Mouse (Mus musculus) kidney, postnatal 0 days (tissue): ENCODE measurements around the gene Fip1l1. TPM values are rescaled to one million over a fixed set of nuclear protein-coding genes. Genes with fewer than 3 reads are reported as not detected.

Experiments used
- ATAC-seq: fragments of 200-750 bp; cut with Nextera tagmentation; replicated peaks from 2 replicates; pipeline ENCODE4 v1.8.0; 2017; ENCODE audit warnings: low read depth, moderate number of reproducible peaks, moderate TSS enrichment, moderate library complexity; ENCODE audit not compliant: low FRiP score
- DNase-seq: peaks from one replicate; pipeline ENCODE4 v3.0.0-alpha.2; 2016; ENCODE audit warnings: low spot score
- H3K27ac ChIP-seq: fragments of 300-500 bp; sonication (generic); 2 replicates; pipeline ENCODE4 v1.5.1; 2014; ENCODE audit warnings: mild to moderate bottlenecking
- H3K27me3 ChIP-seq: fragments of 300-500 bp; sonication (generic); 2 replicates; pipeline ENCODE4 v1.6.1; 2014; ENCODE audit warnings: low read length, mixed read lengths; ENCODE audit not compliant: insufficient read depth
- H3K36me3 ChIP-seq: fragments of 300-500 bp; sonication (generic); 2 replicates; pipeline ENCODE4 v1.6.1; 2014; ENCODE audit warnings: low read length, mixed read lengths; ENCODE audit not compliant: insufficient read depth
- H3K4me1 ChIP-seq: fragments of 300-500 bp; sonication (generic); replicated peaks from 2 replicates; pipeline ENCODE4 v1.6.1; 2014; ENCODE audit warnings: antibody characterized with exemption, low read length, mixed read lengths; ENCODE audit not compliant: insufficient read depth
- H3K4me2 ChIP-seq: fragments of 300-500 bp; sonication (generic); 2 replicates; pipeline ENCODE4 v1.6.1; 2014; ENCODE audit warnings: mild to moderate bottlenecking, low read length, moderate library complexity, mixed read lengths
- H3K4me3 ChIP-seq: fragments of 300-500 bp; sonication (generic); replicated peaks from 2 replicates; pipeline ENCODE4 v1.5.1; 2014; ENCODE audit warnings: low read depth, low read length
- H3K9ac ChIP-seq: fragments of 300-500 bp; sonication (generic); 2 replicates; pipeline ENCODE4 v1.6.1; 2014; ENCODE audit warnings: low read depth, low read length
- H3K9me3 ChIP-seq: fragments of 300-500 bp; sonication (generic); replicated peaks from 2 replicates; pipeline ENCODE4 v1.6.1; 2016; ENCODE audit warnings: low read length, inconsistent platforms, mixed read lengths
- CTCF ChIP-seq: IDR thresholded peaks from 2 replicates; pipeline ENCODE4 v1.5.1; 2016; ENCODE audit warnings: antibody characterized with exemption, low read depth, mild to moderate bottlenecking, moderate library complexity
- WGBS: fragments of 180-500 bp; shearing (Covaris S2); extraction: QIAGEN DNeasy Blood & Tissue Kit; methylation state at CpG from one replicate; pipeline ENCODE4 v1.1.7; 2014; 5-methylcytosine and 5-hydroxymethylcytosine counted together
- polyA plus RNA-seq: library from polyadenylated mRNA; unstranded; fragments of >200 nt; fragmentation: Nextera tagmentation; extraction: Ambion mirVana; gene quantifications from 2 replicates; pipeline ENCODE4 v1.2.1, GENCODE M21; 2015

Gene Fip1l1
- polyA plus RNA-seq, 1 experiment from 2014 or later = 63.4 TPM

DNA sequence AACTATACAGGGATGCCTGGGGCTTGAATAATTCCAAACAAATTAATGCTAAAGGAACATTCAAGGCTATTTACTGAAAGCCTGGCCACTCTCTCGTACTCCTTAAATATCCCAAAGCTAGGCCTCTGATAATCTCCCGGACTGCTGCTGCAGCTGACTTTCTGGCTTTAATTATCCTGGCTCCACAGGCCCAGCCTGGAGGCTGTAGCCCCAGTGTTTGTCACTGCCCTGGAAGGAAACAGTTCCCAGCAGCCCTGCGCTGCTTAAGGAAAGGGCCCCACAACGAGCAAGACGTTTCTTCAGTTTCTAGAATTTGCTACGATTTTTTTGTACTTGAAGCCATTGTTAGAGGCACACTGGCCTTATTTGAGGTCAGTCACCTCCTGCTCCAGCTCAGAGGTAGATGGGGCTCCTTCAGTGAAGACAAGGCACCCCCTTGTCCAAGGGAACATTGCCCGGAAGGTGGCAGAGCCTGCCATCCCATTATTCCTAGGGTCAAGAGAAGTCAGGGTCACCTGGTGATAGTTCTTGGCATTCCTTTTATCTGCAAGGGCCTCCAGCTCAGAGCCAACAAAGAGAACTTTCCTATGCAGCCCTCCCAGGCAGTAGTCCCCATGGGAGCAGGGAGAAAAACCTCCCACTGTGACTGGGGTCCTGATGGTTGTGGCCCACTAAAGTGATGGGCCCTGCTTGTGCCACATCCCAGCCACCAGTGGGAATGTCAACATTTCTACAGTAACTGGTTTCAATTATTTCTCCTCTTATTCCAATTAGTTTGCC lies 86.6 kb downstream of the Fip1l1 start:
- no peak overlapping the region for H3K4me3 ChIP-seq
- no peak overlapping the region for H3K4me2 ChIP-seq
- TF ChIP-seq CTCF = no peak
- H3K9ac ChIP-seq = no peak overlapping the region
- no peaks in the 10 kb centered on the region for H3K9me3 ChIP-seq
- WGBS = 73% methylated on average over 7 of the region's 7 CpGs
- no peak for DNase-seq
- no peak for ATAC-seq
- H3K27me3 ChIP-seq = no peaks in the 10 kb centered on the region
- no peaks in the 10 kb centered on the region for H3K4me1 ChIP-seq
- H3K36me3 ChIP-seq = no peaks in the 10 kb centered on the region
- no peak overlapping the region for H3K27ac ChIP-seq

DNA sequence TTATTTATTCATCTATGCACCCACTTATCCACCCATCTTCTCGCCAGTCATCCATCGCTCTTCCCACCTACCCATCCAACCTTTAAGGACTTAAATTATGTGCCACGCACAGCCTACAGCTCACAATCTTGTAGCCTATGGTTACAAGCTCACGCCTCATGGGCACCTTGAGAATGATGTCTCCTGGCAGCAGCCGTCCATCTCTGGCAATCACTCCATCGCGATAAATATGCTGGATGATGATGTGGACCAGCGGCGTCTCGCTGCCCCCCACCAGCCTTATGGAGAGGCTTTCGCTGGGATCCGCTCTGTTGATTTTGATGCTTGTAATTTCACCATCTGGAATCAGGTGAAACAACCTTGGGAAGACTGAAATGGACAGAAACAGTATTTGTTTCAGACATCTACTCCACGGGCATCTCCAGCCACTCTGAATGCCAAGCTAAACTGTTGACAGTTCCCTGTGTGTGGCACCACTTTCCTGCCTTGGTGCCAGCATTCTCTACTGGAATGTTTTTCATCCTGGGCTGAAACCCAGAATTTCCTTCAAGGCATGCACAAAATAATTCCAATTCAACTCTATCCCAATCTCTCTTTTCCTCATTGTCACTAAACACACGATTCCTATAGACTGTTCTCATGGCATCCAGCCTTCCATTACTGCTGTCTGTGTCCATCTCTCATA lies 88.2 kb downstream of the Fip1l1 start:
- Histone ChIP-seq H3K36me3 (no peaks in the 10 kb centered on the region), H3K9me3 (no peaks in the 10 kb centered on the region), H3K27me3 (no peaks in the 10 kb centered on the region), H3K4me3 (no peak overlapping the region), H3K9ac (no peak overlapping the region), H3K4me2 (no peak overlapping the region), H3K4me1 (no peaks in the 10 kb centered on the region), H3K27ac (no peak overlapping the region)
- DNase-seq (no peak), ATAC-seq (no peak)
- 92% methylated on average over 14 of the region's 14 CpGs for WGBS
- no peak for TF ChIP-seq CTCF

DNA sequence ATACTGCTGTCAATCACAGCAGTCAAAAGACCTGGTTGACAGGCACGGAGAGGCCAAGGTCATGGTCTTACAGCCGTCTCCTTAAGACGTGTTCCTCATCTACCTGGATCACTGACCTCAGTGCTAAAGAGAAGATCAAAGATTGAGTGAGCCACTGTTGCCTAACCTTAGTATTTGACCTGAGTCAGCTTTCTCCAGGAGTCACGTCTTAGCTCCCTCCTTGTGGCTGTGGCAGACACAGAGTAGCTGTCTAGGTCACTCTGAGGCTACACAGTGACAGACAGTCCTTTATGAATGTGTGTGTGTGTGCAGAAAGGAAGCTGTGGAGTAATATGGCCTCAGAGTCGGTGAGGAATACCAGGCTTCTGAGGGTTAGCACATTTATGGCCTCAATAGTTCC lies 89.1 kb downstream of the Fip1l1 start:
- Histone ChIP-seq H3K36me3 (no peaks in the 10 kb centered on the region), H3K9me3 (no peaks in the 10 kb centered on the region), H3K4me1 (no peaks in the 10 kb centered on the region), H3K4me2 (no peak overlapping the region), H3K4me3 (no peak overlapping the region), H3K9ac (no peak overlapping the region), H3K27ac (no peak overlapping the region), H3K27me3 (no peaks in the 10 kb centered on the region)
- WGBS = 36% methylated on average over 5 of the region's 5 CpGs
- ATAC-seq (0 out of 2 replicates have a peak, but pooled peaks have one; percentile 33), DNase-seq (no peak)
- TF ChIP-seq CTCF = no peak

DNA sequence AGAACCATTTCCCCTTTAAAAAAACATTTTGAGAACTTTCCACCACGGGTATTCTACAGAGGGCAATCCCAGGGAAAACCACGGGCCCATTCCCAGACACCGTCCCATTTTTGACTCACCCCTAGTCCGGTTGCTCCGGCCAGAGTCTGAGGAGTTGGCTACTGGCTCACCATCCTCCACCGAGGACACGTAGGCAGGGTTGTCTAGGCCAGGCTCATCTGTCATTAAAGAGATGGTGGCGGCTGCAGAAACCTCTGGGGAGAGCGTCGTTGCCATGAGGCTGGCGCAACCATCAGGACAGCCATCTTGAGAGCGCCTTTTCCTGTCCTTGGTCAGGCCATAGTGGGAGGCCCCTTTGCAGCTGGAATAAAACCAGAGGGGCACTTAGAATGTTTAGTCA lies 92.8 kb downstream of the Fip1l1 start:
- no peak overlapping the region for H3K9ac ChIP-seq
- no peak overlapping the region for H3K4me3 ChIP-seq
- H3K36me3 ChIP-seq = no peaks in the 10 kb centered on the region
- no peak overlapping the region for H3K4me2 ChIP-seq
- DNase-seq = no peak
- 0 out of 2 replicates have a peak, but pooled peaks cover 7% of the 10 kb centered on the region for H3K4me1 ChIP-seq
- 84% methylated on average over 12 of the region's 12 CpGs for WGBS
- no peak overlapping the region for H3K27ac ChIP-seq
- no peaks in the 10 kb centered on the region for H3K9me3 ChIP-seq
- TF ChIP-seq CTCF = no peak
- no peaks in the 10 kb centered on the region for H3K27me3 ChIP-seq
- ATAC-seq = no peak

DNA sequence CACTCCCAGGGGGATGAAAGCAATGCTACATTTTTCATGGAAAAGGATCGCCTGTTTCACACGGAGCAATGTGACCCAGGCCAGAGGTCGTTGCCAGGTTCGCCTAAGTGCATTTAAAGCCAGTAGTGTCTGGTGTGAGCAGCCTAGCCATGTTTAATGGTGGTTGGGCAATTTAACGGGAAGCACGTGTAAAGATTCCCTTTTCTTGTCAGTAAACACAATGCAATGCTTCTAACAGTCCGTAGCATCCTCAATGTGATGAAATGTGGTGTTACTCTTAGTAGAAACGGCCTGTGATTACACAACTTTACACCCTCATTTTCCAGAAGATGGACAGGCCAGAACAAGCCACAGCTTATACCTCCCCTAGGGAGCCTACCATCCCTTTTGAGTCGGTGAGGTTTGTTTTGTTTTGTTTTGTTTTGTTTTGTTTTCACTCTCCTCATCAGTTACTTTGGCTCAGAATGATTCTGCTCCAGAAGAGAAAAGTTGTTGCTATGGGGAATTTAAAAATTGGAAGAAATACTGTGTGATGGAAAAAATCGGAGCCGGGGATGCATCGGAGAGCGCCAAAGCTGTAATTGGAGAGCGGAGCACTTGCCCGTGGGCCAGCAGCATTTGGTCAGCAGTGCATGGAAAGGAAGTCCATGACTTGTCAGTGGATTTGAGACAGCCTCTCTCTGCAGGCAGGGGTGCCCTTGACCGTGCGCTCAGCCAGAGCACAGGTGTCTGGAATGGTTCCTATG lies 97.3 kb downstream of the Fip1l1 start:
- ATAC-seq = no peak
- no peak overlapping the region for H3K4me3 ChIP-seq
- H3K36me3 ChIP-seq = no peaks in the 10 kb centered on the region
- no peak overlapping the region for H3K27ac ChIP-seq
- 22% methylated on average over 17 of the region's 17 CpGs for WGBS
- no peak for TF ChIP-seq CTCF
- peak; percentile 46 for DNase-seq
- H3K9me3 ChIP-seq = no peaks in the 10 kb centered on the region
- H3K4me2 ChIP-seq = peak overlapping the region; percentile 22; the same call in 1 of the 2 replicates
- no peak overlapping the region for H3K9ac ChIP-seq
- peaks cover 11% of the 10 kb centered on the region; the same call in 1 of the 2 replicates for H3K4me1 ChIP-seq
- no peaks in the 10 kb centered on the region for H3K27me3 ChIP-seq

DNA sequence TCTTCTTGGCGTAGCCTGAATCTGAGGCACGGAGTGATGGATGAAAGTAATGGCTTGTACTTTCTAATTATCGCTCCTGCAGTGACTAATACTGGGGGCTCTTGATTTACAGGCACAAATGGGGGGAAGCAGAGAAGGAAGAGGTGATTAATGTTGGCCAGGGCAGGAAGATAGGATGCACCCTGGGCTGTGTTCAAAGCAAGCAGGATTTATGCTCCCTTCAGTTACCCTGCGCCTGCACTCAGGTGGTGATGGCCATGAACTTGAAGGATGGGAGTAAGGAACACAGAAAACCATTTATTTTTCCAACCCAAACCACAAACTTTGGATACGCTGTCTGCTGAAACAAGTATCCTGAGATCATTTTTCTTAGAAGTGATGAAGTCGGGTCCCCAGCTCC lies 98.2 kb downstream of the Fip1l1 start:
- no peak overlapping the region for H3K4me2 ChIP-seq
- H3K9me3 ChIP-seq = no peaks in the 10 kb centered on the region
- no peak for DNase-seq
- 38% methylated on average over 6 of the region's 6 CpGs for WGBS
- H3K27me3 ChIP-seq = no peaks in the 10 kb centered on the region
- no peak for ATAC-seq
- H3K9ac ChIP-seq = no peak overlapping the region
- no peak overlapping the region for H3K27ac ChIP-seq
- H3K4me3 ChIP-seq = no peak overlapping the region
- no peak for TF ChIP-seq CTCF
- peaks cover 11% of the 10 kb centered on the region; the same call in 1 of the 2 replicates for H3K4me1 ChIP-seq
- no peaks in the 10 kb centered on the region for H3K36me3 ChIP-seq
